Mouse (Mus musculus) liver, embryonic 11.5 days (tissue): ENCODE data around the gene Desi1. TPM values are rescaled to one million over a fixed set of nuclear protein-coding genes. Genes with fewer than 3 reads are reported as not detected.
"Not testable (repeated sequence)": the region's sequence is repeated elsewhere in the genome, so short reads cannot be mapped to it uniquely, and the experiment has no call there.

ENCODE experiments used
- ATAC-seq: fragments of 200-750 bp; cut with Nextera tagmentation; replicated peaks from 2 replicates; pipeline ENCODE4 v1.8.0; 2017; ENCODE audit warnings: moderate number of reproducible peaks, mild to moderate bottlenecking, moderate TSS enrichment, moderate library complexity; ENCODE audit not compliant: low FRiP score
- DNase-seq: peaks from one replicate; pipeline ENCODE4 v3.0.0-alpha.2; 2017; ENCODE audit warnings: low spot score
- H3K27ac ChIP-seq: fragments of 300-500 bp; sonication (generic); 2 replicates; pipeline ENCODE4 v1.5.1; 2014; ENCODE audit warnings: mild to moderate bottlenecking, low read depth, low read length, control low read depth
- H3K27me3 ChIP-seq: fragments of 300-500 bp; sonication (generic); replicated peaks from 2 replicates; pipeline ENCODE4 v1.6.1; 2014; ENCODE audit warnings: low read length, mixed read lengths; ENCODE audit not compliant: control insufficient read depth, insufficient read depth
- H3K36me3 ChIP-seq: fragments of 300-500 bp; sonication (generic); 2 replicates; pipeline ENCODE4 v1.6.1; 2014; ENCODE audit warnings: mild to moderate bottlenecking, low read length, moderate library complexity, mixed read lengths; ENCODE audit not compliant: control insufficient read depth, insufficient read depth
- H3K4me1 ChIP-seq: fragments of 300-500 bp; sonication (generic); replicated peaks from 2 replicates; pipeline ENCODE4 v1.6.1; 2014; ENCODE audit warnings: low read length, mixed read lengths; ENCODE audit not compliant: control insufficient read depth, insufficient read depth
- H3K4me2 ChIP-seq: fragments of 300-500 bp; sonication (generic); 2 replicates; pipeline ENCODE4 v1.6.1; 2014; ENCODE audit warnings: mild to moderate bottlenecking, control low read depth, moderate library complexity
- H3K4me3 ChIP-seq: fragments of 300-500 bp; sonication (generic); 2 replicates; pipeline ENCODE4 v1.5.1; 2014; ENCODE audit warnings: low read depth, low read length, control low read depth
- H3K9ac ChIP-seq: fragments of 300-500 bp; sonication (generic); 2 replicates; pipeline ENCODE4 v1.6.1; 2014; ENCODE audit warnings: low read depth, low read length, control low read depth
- H3K9me3 ChIP-seq: fragments of 300-500 bp; sonication (generic); 2 replicates; pipeline ENCODE4 v1.6.1; 2016; ENCODE audit warnings: low read length, inconsistent platforms, mixed read lengths; ENCODE audit not compliant: control insufficient read depth
- WGBS: fragments of 180-500 bp; shearing (Covaris S2); extraction: QIAGEN DNeasy Blood & Tissue Kit; methylation state at CpG from one replicate; pipeline ENCODE4 v1.1.7; 2014; 5-methylcytosine and 5-hydroxymethylcytosine counted together
- polyA plus RNA-seq: library from polyadenylated mRNA; unstranded; fragments of >200 nt; fragmentation: Nextera tagmentation; extraction: Ambion mirVana; gene quantifications from 2 replicates; pipeline ENCODE4 v1.2.1, GENCODE M21; 2014

Desi1 gene
- polyA plus RNA-seq, 1 experiment from 2014 or later, result 27.4 TPM

- Histone ChIP-seq H3K9me3 (no peaks in the 10 kb centered on the region), H3K4me1 (no peaks in the 10 kb centered on the region), H3K27me3 (no peaks in the 10 kb centered on the region), H3K4me3 (no peak overlapping the region), H3K27ac (no peak overlapping the region), H3K36me3 (no peaks in the 10 kb centered on the region), H3K9ac (no peak overlapping the region), H3K4me2 (no peak overlapping the region)
- WGBS, result 46% methylated on average over 1 of the region's 1 CpGs
- no peak for ATAC-seq
- DNase-seq, result no peak
Measured at GRCm38 (mm10) chr15:81982173-81982572, 51.5 kb downstream of the Desi1 start.

- Histone ChIP-seq H3K4me1 (no peaks in the 10 kb centered on the region), H3K4me2 (no peak within 1 kb of the TSS), H3K9me3 (peaks cover 1% of the 10 kb centered on the region; the same call in 1 of the 2 replicates), H3K27me3 (no peaks in the 10 kb centered on the region), H3K36me3 (no peaks in the 10 kb centered on the region), H3K4me3 (no peak within 1 kb of the TSS), H3K27ac (no peak within 1 kb of the TSS), H3K9ac (no peak within 1 kb of the TSS)
- WGBS, result 89% methylated on average over 23 of the region's 23 CpGs
- DNase-seq (no peak), ATAC-seq (no peak)
Measured at GRCm38 (mm10) chr15:81980321-81980720, 53.3 kb downstream of the Desi1 start, which contains the start of gene 1700029P11Rik. Gene 1700029P11Rik (plus strand): TSS chr15:81980540.

- not testable (repeated sequence) for H3K9ac ChIP-seq, H3K27me3 ChIP-seq, H3K27ac ChIP-seq, H3K4me2 ChIP-seq, H3K36me3 ChIP-seq, DNase-seq, H3K4me1 ChIP-seq, ATAC-seq, H3K4me3 ChIP-seq, H3K9me3 ChIP-seq
- 90% methylated on average over 8 of the region's 8 CpGs for WGBS
Measured at GRCm38 (mm10) chr15:81975156-81975555, 58.5 kb downstream of the Desi1 start.

- H3K36me3 ChIP-seq, H3K27me3 ChIP-seq, H3K9ac ChIP-seq, H3K27ac ChIP-seq, ATAC-seq, H3K4me3 ChIP-seq, H3K9me3 ChIP-seq, DNase-seq, H3K4me1 ChIP-seq, H3K4me2 ChIP-seq: not testable (repeated sequence)
- 87% methylated on average over 4 of the region's 4 CpGs for WGBS
Measured at GRCm38 (mm10) chr15:81970498-81970897, 63.2 kb downstream of the Desi1 start.

GRCm38 (mm10) chr15:81969635-81970034 lies 64.0 kb downstream of the Desi1 start:
- H3K27ac ChIP-seq, result not testable (repeated sequence)

GRCm38 (mm10) chr15:81969173-81969572 lies 64.5 kb downstream of the Desi1 start:
- Histone ChIP-seq H3K9me3 (no peaks in the 10 kb centered on the region), H3K36me3 (no peaks in the 10 kb centered on the region), H3K27me3 (no peaks in the 10 kb centered on the region), H3K9ac (no peak overlapping the region), H3K27ac (no peak overlapping the region; the same call in 1 of the 2 replicates), H3K4me1 (0 out of 2 replicates have a peak, but pooled peaks cover 2% of the 10 kb centered on the region), H3K4me2 (no peak overlapping the region), H3K4me3 (no peak overlapping the region)
- ATAC-seq, result peak; percentile 74; the same call in 1 of the 2 replicates
- 53% methylated on average over 7 of the region's 7 CpGs for WGBS
- no peak for DNase-seq

More at GRCm38 (mm10) chr15:81969635-81970034, 64.0 kb downstream of the Desi1 start:
- DNase-seq, H3K27me3 ChIP-seq, H3K4me3 ChIP-seq, H3K4me1 ChIP-seq, ATAC-seq, H3K9ac ChIP-seq, H3K4me2 ChIP-seq, H3K36me3 ChIP-seq, H3K9me3 ChIP-seq: not testable (repeated sequence)
- 74% methylated on average over 6 of the region's 6 CpGs for WGBS

- Histone ChIP-seq H3K9ac (no peak overlapping the region), H3K9me3 (no peaks in the 10 kb centered on the region)
- ATAC-seq, result no peak
Measured at GRCm38 (mm10) chr15:81968447-81968846, 65.2 kb downstream of the Desi1 start.

GRCm38 (mm10) chr15:81967821-81968220 lies 65.8 kb downstream of the Desi1 start:
- H3K9me3 ChIP-seq, result no peaks in the 10 kb centered on the region
- no peaks in the 10 kb centered on the region for H3K27me3 ChIP-seq
- no peak overlapping the region for H3K27ac ChIP-seq
- DNase-seq, result no peak
- no peaks in the 10 kb centered on the region for H3K36me3 ChIP-seq
- H3K9ac ChIP-seq, result no peak overlapping the region
- H3K4me3 ChIP-seq, result no peak overlapping the region
- 0 out of 2 replicates have a peak, but pooled peaks cover 2% of the 10 kb centered on the region for H3K4me1 ChIP-seq
- no peak overlapping the region for H3K4me2 ChIP-seq
- ATAC-seq, result no peak
- WGBS, result 92% methylated on average over 5 of the region's 5 CpGs

More at GRCm38 (mm10) chr15:81968447-81968846, 65.2 kb downstream of the Desi1 start:
- no peaks in the 10 kb centered on the region for H3K36me3 ChIP-seq
- no peak overlapping the region for H3K4me3 ChIP-seq
- no peak for DNase-seq
- 50% methylated on average over 2 of the region's 2 CpGs for WGBS
- H3K4me1 ChIP-seq, result 0 out of 2 replicates have a peak, but pooled peaks cover 2% of the 10 kb centered on the region
- H3K27ac ChIP-seq, result no peak overlapping the region
- no peaks in the 10 kb centered on the region for H3K27me3 ChIP-seq
- H3K4me2 ChIP-seq, result no peak overlapping the region

- DNase-seq (no peak), ATAC-seq (no peak)
- H3K36me3 ChIP-seq, result no peaks in the 10 kb centered on the region
- no peaks in the 10 kb centered on the region for H3K9me3 ChIP-seq
- no peak overlapping the region for H3K9ac ChIP-seq
- H3K4me1 ChIP-seq, result 0 out of 2 replicates have a peak, but pooled peaks cover 2% of the 10 kb centered on the region
- no peaks in the 10 kb centered on the region for H3K27me3 ChIP-seq
- no peak overlapping the region for H3K4me2 ChIP-seq
- WGBS, result 68% methylated on average over 12 of the region's 14 CpGs
- no peak overlapping the region for H3K4me3 ChIP-seq
- no peak overlapping the region for H3K27ac ChIP-seq
Measured at GRCm38 (mm10) chr15:81966062-81966829, 67.4 kb downstream of the Desi1 start.
